Mouse (Mus musculus) olfactory bulb, adult 2 months (tissue): ENCODE measurements around the gene Saysd1.

ENCODE experiments used
- CTCF ChIP-seq: fragments of 200-500 bp; IDR thresholded peaks from 2 replicates; pipeline ENCODE4 v1.5.1; 2012; ENCODE audit warnings: low read depth, mild to moderate bottlenecking, low read length, moderate library complexity; ENCODE audit not compliant: insufficient read depth
- POLR2A ChIP-seq: fragments of 200-500 bp; IDR thresholded peaks from 2 replicates; pipeline ENCODE4 v1.6.1; 2012; ENCODE audit warnings: mild to moderate bottlenecking, low read depth, low read length, moderate library complexity; ENCODE audit not compliant: insufficient read depth

DNA sequence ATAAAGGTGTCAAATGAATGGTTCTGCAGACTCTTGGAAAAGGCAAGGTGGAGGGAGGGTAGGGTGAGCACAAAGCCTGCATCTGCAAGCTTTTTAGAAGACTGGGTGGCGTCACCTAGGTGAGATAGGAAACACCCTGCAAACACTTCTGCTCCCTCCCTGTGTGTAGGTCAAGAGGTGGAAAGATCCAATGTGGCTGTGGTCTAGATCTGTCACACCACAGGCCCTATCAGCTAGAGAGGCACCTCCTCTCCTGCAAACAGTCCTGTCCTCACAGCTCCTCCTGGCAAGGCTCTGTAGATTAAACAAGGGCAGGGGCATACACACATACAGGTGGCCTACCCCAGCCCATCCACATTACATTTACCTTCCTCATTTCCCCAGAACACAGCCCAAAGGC, 30.1 kb upstream of the Saysd1 start:
- TF ChIP-seq CTCF (no peak), POLR2A (no peak)
